Mouse (Mus musculus): ENCODE measurements around the gene Ank.
"Not testable (repeated sequence)": the region's sequence is repeated elsewhere in the genome, so short reads cannot be mapped to it uniquely, and the experiment has no call there.

Ank gene

DNA sequence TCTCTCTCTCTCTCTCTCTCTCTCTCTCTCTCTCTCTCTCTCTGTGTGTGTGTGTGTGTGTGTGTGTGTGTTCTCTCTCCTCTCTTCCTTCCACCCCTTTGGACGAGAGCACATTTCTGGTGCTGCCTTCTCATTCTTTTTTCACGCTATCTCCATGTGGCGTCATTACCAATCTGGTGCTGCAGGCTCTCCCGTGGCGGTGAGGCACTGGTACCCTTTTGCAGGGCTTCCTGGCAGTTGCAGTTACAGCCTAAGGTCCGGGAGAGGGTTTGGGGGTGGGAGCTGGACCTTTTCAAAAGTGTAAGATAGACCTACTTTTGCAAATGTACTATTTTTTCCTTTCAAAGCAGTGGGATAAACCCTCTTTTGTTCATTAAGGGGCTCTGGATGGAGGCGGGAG, 1.2 kb downstream of the Ank start:
- no peak for DNase-seq

DNA sequence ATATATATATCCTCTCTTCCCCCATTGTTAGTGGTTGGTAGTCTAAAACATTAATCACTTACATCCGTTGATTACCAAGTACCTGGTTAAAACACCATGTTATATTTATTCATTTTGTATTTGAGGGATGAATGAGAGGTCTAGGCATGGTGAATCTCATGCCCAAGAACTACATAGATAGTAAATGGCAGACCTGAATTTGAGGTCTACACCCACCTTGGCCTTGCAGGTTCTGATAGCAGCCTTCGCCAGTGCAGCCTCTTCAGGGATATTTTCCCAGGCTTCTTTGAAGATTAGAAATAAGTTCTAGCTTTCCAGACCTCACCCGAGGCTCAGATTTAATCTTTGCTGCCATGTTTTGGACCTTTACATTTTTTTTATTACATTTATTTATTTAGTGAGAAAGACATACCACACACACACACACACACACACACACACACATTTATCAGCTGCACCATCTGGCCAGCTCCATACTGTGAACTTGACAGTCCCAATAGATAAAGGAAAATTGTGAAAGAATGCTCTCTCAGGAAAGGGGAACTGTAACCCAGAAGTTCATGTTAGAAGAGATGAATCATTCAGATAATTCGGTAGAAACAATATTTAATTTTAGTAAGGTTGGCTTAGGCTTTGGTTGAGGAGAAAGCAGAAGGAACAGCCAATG, 2.5 kb downstream of the Ank start:
- no peak for DNase-seq

DNA sequence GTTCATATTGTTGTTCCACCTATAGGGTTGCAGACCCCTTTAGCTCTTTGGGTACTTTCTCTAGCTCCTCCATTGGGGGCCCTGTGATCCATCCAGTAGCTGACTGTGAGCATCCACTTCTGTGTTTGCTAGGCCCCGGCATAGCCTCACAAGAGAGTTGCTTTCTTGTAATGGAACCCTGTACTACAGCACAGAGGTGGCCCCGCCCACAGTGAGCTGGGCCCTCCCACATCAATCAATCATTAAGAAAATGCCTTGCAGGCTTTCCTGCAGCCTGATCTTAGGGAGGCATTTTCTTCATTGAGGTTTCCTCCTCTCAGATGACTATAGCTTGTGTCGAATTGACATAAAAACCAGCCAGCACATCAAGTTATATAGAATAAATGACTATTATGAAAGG, 3.9 kb downstream of the Ank start:
- not testable (repeated sequence) for DNase-seq

DNA sequence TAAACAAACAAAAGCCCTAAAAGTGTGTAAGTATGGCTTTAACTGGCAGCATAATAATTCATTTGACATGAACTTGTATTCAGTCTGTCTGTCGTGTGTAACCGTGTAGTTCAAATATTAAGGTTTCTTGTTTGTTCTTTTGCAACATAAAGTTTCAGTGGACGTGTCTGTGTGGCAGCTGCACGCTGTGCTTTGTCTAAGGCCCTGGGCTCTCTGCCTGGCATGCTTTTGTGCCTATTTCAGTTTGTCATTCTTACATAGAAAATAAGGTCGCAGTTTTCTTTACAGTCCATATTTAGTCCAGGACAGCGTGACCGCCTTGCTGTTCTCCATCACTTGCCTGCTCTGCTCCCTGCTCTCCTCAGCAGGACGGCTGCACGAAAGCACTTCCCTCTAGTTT, 5.8 kb downstream of the Ank start:
- DNase-seq = no peak

DNA sequence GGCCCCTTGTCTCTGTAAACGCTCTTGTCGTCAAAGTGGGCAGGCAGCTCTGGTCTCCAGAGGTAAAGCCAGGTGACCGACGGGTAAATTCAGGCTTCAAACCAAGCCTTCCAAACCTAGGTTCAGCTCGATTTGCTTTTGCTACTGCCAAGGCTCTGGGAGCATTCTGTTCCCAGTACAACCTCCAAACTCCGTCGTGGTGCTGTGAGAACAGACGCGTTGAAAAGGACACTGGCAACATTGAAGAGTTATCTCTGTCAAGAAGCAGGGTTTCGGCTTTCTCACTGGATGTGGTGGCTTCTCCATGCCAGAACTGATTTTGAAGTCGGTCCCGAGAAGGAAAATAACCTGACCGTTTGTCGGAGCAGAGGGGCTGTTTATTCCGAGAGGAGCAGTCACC, 9.5 kb downstream of the Ank start:
- no peak for DNase-seq

DNA sequence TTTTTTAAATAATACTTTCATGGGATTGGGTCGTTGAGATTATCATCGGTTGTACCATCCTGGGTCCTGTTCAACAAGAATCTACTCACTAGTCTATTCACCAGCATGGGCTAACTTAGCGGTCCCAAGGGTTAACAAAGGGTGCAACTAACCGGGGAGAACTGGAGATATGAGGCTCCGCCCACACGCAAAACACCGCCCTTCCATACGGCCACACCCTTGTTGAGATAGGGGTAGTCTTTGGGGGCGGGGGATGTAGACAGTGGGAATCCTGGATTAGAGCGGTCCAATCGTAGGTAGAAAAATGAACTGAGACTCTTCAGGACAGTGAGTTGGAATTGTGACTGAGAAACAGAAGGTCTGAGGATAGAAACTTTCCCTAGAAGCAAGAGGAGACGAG, 10.2 kb downstream of the Ank start:
- DNase-seq = no peak

DNA sequence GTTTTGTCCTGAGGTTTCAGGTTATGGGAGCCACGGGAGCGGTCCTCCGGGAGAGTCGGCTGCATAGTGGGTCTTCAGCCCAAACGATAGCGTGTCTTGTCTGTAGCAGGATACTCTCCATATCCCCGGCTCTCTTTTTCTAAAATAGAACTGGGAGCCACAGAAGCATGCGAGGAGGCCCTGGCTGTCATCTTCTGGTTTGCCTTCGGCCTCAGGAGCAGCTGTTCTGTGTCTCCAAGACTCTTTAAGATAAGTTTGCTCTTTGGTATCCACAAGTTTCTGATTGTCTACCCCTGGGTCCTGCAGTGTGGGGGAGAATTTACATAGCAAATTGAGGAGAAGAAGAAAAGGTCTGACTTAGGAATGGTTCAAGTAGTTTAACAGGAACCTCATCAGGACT, 10.7 kb downstream of the Ank start:
- no peak for DNase-seq

DNA sequence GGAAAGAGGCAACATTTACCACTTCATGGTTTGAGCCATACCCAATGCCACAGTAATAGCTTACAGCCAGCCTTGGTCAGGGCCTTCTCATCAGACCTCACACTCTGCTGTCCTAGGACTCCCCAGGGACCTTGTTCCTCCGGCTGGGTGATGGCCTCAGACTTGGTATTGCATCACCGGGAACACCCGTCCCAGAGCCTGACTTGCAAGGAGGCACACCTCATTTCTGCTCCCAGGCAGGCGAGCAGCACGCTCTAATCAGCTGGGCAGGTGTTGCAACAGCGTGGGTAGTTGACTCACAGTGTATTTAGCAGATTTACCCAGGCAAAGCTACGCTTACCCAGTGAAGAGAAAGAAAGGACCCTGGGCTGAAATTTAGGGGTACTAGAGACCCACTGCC, 11.2 kb downstream of the Ank start:
- no peak for DNase-seq

DNA sequence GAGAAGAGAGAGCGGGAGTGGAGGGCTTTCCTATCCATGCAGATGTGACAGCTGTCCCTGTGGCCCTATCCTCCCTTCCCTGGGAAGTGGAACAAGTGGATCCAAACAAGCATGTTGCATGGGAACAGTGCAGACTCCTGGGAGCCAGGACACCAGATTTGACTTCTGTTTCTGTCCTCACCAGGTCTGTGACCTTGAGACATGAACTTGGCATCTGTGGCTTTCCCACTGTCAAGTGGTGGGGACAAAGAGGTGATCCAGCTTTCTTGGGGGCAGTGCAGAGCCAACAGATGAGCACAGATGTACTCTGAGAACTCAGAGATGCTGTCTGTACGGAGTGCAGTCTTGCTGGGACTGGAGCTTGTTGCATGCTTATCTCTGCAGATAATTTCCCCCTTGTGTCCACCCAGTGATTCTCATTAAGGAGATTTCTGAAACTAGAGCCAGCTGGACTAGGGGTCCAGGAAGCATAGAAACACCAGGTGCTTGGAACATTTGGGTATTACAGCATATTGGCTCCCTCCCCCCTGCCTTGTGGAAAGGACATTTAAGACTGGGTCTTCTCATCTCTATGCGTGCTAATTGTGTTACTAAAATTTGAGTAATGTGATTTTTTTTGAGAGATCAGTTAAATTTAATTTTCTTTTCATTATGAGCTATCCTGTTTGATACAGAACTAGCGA, 14.0 kb downstream of the Ank start:
- DNase-seq = no peak

DNA sequence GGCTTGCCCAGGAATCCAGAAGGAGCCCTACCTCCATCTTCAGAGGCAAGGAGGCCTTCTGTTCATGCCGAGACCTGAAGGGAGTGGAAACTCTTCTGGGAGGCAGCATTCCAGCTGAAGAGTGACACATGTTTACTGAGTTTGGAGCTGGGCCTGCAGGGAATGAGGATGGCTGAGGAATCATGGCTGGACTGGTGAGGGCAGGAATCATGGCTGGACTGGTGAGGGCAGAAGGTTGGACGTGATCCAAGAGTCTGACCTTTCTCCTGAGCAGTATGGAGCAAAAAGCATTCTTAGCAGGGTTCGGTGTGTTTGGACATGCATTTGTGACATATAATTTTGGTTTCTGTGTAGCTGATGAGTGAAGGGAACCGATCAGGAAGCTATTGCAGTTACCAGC, 15.5 kb downstream of the Ank start:
- DNase-seq = no peak

DNA sequence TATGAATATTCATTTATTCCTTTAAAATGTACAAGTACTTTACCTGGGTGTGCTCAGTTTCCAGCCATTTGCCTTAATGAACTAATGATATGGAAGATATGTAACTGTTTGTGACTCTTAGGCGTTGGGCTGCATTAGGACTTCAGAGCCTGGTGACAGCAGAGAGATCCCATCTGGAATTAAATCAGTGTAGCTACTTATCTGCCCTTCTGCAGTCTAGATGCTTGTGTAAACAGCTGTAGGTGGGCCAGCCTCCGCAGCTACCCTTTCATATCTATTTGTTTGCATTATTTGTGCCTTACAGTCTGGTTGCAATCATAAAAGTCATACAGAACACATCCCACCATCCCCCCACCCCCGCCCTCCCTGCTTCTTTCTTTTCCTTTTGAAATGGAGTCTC, 16.7 kb downstream of the Ank start:
- DNase-seq = no peak

DNA sequence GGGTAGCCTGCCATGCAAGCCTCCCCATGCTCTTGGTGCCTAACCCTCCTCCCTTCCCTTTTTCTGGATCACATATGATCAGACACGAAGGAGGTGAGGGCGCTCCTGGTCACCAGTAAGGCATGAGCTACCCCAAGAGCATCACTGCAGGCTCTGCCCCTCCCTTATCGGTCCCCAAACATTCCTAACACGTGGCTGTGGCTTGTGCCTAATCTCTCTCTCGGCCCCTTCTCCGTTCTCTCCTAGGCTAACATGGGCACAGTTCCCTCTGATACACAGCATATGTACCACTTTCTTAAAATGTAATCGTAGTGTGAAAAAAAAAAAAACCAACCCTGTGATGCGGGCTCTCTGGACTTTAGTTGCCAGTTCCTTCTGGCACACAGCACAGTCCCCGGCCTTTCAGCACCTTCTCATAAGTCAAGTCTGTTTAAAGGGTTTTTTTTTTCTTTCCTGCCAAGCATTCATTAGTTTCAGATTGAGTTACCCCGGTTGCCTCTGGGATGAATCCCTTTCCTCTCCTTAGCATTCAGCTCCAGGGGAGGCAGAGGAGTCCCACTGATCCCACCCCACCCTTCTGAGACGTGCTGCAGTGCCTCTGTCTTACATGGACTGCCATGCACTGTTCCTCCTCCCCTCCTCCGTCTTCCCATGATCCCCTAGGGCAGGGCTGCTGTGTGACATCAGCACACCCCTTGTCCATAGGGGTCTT, 19.2 kb downstream of the Ank start:
- no peak for DNase-seq

DNA sequence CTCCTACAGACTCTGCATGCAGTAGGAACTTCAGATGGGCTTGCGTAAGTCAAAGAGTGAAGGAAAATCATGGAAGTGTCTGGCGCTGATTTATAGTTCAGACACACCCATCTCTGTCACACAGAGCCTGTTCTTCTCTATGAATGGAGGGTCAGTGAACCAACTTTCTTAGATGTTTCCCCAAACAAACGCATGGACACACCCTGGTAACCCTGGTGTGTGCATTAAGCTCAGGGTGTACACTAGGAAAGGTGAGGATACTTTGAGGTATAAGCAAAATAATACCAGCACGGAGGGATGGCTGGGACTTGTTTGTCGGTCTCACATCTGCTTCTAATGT, 19.8 kb downstream of the Ank start:
- no peak for DNase-seq

DNA sequence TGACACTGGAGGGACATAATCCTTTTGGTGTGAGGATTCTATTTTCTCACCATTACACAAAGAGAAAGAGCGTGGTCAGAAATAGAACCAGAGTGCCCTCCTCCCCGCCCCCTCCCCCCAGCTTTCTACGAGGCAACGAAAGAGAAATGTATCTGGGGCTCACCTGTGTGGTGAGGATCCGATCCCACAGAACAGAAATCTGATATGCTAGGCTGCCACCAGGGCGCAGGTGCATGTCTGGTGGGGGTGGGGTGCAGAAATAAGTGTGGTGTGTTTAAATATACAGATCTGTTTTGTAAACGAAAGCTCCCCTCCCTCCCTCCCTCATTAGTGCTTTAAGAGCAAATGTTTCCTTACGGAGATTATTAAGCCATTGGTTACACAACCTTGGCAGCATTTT, 20.6 kb downstream of the Ank start:
- DNase-seq = no peak

DNA sequence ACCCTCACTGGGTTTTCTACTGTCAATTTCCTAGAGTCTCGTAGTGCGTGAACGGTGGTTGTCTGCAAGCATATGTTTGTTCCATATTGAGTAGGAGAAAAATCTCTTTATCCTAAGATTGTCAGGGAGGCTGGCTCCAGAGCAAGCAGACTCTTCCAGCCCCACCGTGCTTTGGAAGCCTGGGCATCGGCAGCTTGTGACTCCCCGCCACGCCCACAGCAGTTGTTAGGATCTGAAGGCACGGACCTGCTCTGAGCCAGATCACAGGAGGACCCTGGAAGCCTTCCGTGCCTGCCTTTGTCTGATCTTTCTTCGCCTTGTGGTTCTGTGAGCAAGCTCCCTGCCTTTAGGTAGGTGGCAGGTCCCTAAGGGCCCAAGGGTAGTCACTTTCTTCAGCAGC, 21.6 kb downstream of the Ank start:
- DNase-seq = no peak

DNA sequence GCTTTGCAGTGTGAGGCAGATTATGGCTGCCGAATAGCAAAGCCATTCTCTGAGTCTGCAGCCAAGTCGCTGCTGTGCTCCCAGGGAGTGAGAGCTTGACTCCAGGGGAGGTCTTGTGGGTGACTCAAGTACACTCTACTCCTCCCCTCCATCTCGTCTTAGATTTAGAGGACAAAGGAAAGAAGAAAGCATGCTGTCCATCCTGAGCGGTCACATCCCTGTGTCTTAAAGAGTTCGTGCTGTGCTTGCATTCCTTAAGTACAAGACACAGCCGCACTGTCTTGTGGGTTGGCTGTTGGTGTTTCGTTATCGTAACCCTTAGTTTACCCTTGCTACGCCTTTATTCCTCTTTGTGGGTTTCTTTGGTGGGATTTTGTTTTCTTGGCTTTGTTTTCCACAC, 24.2 kb downstream of the Ank start:
- DNase-seq = peak in 1 of 2 experiments; percentile 34

DNA sequence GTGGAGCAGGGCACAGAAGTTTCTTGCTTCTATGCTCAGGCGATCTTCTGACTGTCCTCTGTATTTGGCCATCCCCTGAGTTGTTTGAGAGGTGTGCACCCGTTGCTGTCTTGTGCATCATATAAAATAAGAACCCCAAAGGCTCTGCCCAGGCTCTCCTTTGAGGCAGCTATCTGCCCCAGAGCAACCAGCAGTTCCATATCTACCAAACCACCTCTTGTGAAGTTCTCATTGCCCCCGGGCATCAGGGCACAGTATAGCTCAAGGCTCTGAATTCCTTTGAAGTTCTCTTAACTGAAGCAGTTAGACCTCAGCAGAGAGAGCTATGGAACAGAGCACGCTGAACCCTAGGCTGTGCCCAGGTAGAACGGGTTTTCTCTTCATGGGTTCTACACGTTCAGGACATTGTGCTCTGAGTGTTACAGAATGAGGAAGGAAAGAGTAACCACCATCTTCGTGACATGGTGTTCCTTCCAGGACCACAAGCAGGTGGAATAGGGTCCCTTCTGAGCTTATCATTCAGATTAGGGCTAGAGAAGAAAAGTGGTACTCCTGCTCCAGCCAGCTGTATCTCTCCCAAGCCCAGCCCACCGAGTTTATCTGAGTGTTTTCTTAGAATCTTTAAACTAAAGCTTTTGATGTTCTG, 25.1 kb downstream of the Ank start:
- no peak for DNase-seq

DNA sequence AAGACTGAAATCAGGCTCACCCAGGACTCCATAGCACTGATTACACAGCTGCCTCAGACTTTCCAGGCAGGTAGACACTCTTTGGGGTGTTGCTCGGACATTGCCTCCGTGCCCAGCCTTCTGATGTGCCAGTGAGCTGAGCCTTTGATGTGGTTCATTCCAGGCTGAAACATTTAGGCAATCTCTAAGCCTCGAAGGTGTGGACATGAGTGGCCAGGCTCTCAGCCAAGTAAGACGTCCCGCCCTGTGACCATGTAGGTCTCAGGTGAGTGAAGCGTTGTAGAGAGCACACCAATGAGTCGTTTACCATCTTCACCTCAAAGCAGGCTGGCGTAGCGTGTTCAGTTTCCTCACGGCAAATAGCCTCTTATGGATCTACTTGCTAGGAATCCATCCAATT, 25.7 kb downstream of the Ank start:
- DNase-seq = no peak

DNA sequence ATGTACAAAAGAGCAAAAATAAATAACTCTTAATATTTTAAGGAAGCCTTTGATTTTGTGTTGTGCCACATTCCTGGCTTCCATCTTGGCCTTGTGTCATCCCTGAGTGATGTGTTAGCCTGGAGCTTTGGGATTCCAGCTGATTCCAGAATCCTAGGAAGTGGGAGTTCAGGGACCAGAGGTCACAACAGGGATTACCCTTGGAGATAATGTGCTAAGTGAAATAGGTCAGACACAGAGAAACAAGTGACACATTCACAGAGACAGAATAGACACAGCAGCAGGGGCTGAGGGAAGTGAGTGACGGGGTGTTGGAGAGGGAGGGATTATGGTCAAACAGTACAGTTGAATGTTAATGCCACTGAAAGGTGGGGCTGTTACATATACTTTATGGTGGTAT, 26.3 kb downstream of the Ank start:
- no peak for DNase-seq

DNA sequence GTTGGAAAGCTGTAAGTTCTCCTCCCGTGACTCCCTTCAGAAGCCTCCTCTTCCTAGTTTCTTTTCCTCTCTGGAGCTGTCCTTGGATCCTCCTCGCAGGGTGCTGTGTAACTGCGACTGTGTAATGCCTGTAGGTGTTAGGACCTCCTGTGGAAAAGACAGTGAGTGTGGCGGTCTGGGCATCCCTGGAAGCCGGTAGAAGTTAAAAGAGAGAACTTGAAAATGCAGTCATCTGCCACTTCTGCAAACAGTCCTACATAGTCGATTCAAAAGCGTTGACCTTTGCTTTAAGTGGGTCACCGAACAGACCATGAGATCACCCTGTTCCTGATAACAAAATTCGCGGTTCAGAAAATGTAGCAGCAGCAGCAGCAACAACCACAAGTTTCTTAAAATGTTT, 27.0 kb downstream of the Ank start:
- no peak for DNase-seq

DNA sequence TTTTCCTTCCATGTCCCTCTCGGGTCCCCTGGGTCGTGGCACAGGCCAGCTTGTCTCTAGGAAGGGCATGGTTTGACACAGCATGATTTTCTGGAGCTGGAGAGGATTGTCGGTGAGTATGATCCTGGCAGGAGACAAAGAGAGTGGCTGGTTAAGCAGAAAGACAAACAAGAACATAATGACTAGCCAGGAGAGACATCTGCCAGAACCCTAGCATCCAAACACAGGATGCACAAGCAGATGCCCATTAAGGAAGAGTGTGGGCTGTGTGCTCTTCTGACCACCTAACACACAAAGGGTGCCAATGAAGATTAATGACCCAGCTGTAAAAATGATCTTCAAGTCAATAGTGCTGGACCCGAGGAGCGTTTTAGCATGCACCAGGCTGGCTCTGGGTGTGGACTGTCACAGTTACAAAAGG, 29.5 kb downstream of the Ank start:
- DNase-seq = no peak

DNA sequence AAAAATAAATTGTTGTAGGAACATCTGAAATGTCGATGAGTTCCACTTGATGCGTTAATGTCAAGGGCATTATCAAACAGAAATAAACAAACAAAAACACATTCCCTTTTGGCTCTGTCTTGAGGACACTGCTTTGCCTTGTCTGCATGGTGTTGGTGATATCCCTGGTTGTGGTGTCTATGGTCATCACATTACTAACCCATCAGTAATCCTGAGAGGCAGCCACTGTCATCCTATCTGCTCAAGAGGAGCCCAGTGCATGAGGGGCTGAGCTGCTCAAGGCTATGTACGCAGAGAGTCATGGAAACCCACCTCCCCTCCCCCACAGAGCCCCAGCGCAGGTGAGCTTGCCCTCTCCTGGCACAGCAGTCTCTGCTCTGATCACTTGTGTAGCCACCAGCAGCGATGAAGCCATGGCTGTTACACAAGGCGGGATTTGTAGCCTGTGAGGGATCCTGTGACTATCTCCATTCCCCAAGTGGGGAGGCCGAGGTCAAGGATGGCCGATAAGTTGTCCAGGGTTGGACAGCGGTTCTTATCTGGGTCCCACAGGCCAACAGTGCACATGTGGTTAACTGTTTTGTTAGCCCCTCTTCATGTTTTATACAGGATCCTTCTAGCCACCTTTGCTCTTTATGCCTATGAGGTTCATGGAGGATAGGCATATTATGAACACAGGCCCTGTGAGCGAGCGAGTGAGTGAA, 30.3 kb downstream of the Ank start:
- DNase-seq = no peak

DNA sequence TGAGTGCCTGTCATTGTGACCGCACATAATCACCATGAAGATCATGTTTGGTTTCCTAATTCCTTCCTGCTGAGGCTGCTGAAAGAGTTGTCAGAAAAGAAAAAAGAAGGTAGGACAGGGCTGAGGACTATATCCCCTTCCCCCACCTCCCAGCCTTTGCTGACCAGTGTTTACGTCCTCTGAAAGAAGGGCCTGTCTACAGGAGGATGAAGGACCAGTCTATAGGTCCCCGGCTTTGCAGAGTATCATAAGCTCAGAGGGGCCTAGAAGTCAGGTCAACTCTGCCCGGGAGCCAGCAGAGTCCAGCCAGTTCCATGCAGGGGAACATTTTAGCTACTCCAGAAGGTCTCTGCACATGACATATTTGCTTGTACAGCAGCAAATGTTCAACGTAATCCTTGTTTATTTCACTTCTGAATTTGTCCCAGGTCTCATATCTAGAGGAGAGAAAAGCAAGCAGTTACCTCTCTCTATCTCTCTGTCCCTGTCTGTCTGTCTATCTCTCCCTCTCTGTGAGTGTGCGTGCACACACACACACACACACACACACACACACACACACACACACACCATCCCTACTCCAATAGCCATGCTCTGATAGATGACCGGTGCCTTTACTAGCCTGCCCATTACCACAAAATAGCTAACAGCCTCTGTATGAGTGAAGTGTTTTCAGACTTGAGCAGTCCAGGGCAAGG, 31.0 kb downstream of the Ank start:
- no peak for DNase-seq

Measured in kidney, postnatal 4 days (tissue).